Mouse (Mus musculus) thymus, postnatal 36 days (tissue): ENCODE data around the gene Mrpl1.

Experiments
- DNase-seq, 2 experiments: peaks; one replicate each; pipeline ENCODE4 v3.0.0; 2022; ENCODE audit warnings: mixed read lengths in 2 of 2

Mrpl1 gene

GRCm38 (mm10) chr5:96209459-96209858 is at the start of gene Mrpl1:
Gene Mrpl1 (plus strand): TSS chr5:96209493.
- DNase-seq, result peak; percentile 62 to 68

DNA sequence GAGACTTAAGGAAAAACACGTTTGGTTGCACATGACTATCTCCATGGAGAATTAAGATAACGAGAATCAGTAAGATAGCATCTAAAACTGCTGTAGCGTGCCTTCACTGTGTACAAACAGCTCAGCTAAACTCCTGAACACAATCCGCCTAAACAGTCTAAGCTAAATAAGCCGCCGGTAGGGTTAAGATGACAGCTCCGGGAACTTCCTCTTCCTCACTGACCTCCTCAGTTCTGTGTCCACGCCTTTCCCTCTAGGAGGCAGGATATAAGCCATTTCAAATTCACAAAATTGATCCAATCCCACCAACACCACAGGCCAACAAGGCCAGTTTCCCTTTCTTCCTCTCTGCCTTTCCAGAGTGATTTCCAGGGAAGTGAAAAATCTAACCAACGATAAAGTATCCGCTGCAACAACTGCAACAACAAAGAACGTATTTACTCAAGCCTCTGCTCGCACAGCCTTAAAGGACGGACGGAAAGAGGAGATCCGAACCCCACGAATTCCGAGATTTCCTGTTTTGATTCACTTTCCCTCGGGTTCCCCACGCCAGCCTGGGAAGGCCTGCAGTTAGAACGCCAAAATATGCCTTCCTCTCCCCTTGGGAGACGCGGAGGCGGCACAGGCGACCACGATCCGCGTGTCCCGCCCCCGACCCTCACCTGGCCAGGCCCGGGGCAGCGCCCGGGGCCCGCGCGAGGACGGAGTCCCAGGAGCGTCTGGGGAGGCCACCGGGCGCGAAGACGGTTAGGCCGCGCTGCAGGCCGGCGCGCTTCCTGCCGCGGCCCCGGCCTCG is 48.6 kb upstream of the Mrpl1 start:
- peak; percentile 13 to 31 for DNase-seq

DNA sequence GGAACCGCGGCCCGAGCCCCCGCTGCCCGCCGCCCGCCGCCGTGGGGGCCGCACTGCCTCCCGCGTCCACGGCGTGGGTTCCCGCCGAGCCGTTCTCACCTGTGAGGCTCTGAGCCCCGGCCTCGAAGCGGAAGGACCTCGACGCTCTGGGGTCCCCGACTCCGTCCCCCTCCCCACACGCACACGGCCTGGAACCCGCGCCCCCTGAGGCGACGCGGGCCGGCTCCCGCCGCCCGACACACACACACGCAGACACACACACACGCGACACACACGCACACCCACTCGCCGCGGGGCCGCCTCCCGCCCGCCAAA is 48.1 kb upstream of the Mrpl1 start:
- DNase-seq, result no peak

DNA sequence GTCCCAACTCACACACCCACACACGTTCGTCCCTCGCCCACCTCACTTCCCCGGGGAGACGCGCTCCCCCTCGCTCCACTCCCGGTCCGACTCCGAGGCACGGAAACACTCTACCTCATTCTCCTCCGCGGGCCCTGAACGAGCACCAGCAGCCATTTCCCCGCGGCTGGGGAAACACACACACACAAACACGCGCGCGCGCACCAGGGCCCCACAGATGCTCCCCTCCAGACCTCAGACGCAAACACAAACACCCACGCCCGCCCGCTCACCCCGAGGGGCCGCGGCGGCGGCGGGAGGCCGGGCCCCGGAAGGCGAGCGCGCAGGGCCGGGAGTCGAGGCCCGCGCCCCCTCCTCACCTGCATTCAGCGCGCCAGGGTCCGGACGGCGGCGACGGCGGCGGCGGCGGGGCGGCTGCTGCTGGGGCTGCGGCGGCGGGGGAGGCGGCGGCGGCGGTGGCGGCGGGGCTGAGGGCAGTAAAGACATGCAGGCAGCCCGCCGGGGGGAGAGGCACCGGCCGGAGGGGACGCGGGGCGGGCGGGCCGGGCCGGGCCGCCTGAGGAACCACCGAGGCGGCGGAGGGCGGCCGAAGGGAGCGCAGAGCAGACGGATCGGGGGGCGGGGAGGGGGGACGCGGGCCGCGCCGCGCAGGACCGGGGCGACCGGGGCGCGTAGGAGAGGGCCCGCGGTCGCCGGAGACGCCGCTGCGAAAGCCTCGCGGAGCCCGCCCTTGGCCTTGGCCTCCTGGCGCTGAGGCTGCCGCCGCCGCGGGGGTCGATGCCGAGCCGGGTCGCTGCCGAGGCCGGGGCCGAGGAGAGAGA is 47.5 kb upstream of the Mrpl1 start:
- peak; percentile 76 to 82 for DNase-seq

- DNase-seq, result peak; percentile 78 to 83
These were observed 46.6 kb upstream of the Mrpl1 start for GRCm38 (mm10) chr5:96162399-96163331.

GRCm38 (mm10) chr5:96163396-96164020 is 45.8 kb upstream of the Mrpl1 start:
- DNase-seq, result no peak

- DNase-seq, result peak; percentile 60 to 71
These were observed 45.3 kb upstream of the Mrpl1 start, which contains the start of gene Cnot6l for GRCm38 (mm10) chr5:96164021-96164411. Gene Cnot6l (minus strand): TSS chr5:96164171.

GRCm38 (mm10) chr5:96166761-96167160 is 42.5 kb upstream of the Mrpl1 start:
- DNase-seq, result no peak

DNA sequence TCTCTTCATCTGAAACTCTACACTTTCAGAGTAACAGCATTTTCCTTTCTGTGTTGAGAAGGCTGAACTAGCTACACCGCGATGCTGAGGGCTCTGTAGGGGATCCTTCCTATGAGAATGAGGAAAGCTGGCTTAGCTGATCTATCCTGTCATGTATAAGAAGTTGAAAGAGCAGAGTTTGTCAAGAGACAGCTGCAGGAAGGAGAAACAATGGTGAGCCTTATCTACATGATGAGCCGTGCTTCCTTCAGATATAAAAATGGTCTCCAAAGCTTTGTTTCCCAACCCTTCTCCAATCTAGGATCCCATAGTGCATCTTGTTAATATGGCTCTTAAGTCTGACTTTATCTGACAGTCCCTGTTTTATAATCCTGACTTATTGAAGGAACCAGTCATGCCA is 38.9 kb upstream of the Mrpl1 start:
- DNase-seq, result no peak

GRCm38 (mm10) chr5:96171765-96172164 is 37.5 kb upstream of the Mrpl1 start:
- no peak for DNase-seq

- peak in 1 of 2 experiments; percentile 16 for DNase-seq
These were observed 33.2 kb upstream of the Mrpl1 start for GRCm38 (mm10) chr5:96176121-96176520.

DNA sequence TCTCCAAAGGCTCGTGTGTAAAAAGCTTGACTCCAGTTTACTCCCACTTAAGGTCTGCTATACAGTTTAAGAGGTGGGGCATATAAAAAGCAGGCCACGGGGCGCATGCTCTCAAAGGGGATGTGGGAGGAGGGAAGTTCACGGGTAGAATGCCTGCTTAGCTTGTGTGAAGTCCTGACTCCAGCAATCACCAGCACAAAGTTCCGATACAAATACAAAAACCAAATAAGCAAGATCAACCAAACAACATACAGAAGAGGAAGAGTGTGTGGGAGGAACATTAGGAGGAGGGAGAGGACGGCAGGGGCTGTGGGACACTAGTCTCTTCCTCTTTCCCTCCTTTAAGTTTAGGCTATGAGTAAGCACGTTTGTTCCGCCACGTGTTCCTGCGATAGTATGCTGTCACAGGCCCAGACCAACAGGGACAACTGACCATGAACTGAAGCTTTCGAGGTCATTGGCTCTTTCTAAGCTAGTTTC is 32.4 kb upstream of the Mrpl1 start:
- DNase-seq, result peak; percentile 12 to 17

DNA sequence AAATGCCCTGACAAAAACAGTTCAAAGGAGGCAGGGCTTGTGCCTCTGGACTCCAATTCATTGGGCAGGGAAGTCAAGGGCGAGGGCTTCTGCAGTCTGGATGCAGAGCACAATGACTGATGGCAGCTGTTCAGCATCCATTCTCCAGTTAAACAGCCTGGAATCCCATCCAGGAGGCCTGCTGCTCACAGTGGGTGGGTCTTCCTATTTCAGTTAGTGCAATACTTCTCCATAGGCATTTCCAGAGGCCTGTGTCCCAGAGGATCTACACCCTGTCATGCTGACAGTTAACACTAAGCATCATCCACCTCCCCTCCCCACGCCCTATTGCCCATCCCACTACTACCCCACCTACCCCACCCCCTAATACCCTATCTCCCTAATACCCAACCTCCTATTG is 26.1 kb upstream of the Mrpl1 start:
- no peak for DNase-seq

- no peak for DNase-seq
These were observed 25.3 kb upstream of the Mrpl1 start for GRCm38 (mm10) chr5:96183987-96184386.

GRCm38 (mm10) chr5:96189761-96190160 is 19.5 kb upstream of the Mrpl1 start:
- no peak for DNase-seq

DNA sequence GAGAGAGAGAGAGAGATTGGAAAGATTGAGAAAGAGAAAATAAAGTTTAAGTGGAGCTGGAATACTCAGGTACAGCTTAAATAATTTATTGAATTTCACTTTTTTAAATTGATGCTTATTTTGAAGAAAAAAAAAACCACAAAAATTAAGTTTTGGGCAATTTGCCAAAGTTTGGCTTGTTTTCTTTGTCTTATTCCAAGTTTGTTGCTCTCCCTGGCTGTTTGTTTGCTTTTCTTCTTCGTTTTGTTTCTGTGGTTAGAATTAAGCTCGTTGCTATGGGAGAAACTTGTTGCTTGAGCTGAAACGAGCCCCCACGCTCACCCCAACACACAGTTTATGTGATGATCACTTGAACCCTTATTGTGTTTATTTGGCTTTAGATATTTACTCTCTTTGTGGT is 18.0 kb upstream of the Mrpl1 start:
- DNase-seq, result no peak

GRCm38 (mm10) chr5:96196547-96197052 is 12.7 kb upstream of the Mrpl1 start:
- no peak for DNase-seq

DNA sequence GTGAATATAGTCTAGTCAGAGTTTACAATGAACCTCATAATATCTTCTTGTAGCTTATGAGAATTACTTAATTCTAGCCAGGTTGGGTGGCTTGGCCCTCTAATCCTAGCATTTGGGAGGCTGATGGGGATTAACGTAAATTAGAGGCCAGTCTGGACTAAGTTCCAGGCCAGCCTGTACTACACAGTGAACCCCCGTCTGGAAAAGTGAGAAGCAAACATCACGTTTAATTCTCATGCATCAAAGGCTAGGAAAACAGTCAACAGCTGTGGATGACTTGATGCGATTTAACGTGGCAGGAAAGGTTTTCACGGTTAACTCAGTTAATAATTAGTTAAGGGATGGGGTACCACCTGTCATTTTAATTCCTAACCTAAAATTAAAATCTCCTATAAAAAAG is 11.0 kb upstream of the Mrpl1 start:
- no peak for DNase-seq

DNA sequence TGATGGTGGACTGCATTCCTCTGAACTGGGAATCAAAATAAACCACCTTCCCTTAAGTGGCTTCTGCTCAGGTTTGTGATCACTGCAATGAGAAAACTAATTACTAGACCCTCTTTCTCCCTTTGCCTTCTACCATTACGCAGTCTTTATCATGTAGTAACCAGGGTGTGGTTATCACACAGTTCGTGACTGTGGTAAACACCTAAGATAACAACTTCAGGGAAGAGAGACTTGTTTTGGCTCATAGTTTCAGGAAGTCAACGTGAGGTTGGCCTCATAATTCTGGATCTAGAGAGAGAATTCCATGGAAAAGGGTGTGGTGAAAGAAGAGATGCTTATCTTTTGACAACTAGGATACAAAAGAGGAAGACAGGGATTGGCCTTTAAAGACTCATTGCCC is 9.0 kb upstream of the Mrpl1 start:
- DNase-seq, result no peak

- DNase-seq, result no peak
These were observed 7.7 kb upstream of the Mrpl1 start for GRCm38 (mm10) chr5:96201462-96202154.

GRCm38 (mm10) chr5:96206897-96207296 is 2.4 kb upstream of the Mrpl1 start:
- no peak for DNase-seq

DNA sequence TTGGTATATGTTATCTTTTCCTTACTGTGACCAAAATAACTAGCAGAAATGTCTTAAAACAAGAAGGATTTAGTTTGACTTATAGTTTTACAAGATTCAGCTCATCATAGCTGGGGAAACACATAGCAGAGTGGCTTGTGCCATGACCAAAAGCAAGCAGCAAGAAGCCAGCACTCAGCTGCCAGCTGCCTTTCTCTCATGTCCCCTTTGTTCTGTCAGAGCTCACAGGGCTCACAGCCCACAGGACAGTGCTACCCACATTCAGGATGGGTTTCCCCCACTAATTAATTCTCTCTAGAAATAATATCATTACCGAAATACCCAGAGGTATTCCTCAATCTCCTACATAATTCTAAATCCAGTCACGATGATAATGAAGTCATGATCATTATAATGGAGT is 1.8 kb upstream of the Mrpl1 start:
- DNase-seq, result no peak
